Mouse (Mus musculus) kidney, embryonic 16.5 days (tissue): ENCODE measurements around the gene Triobp. TPM values are rescaled to one million over a fixed set of nuclear protein-coding genes. Genes with fewer than 3 reads are reported as not detected.

Experiments
- ATAC-seq: fragments of 200-750 bp; cut with Nextera tagmentation; 2 replicates; pipeline ENCODE4 v1.8.0; 2017; ENCODE audit warnings: moderate TSS enrichment; ENCODE audit not compliant: low FRiP score, low TSS enrichment
- H3K27ac ChIP-seq: fragments of 300-500 bp; sonication (generic); 2 replicates; pipeline ENCODE4 v1.5.1; 2014; ENCODE audit warnings: low read length
- H3K27me3 ChIP-seq: fragments of 300-500 bp; sonication (generic); 2 replicates; pipeline ENCODE4 v1.6.1; 2014; ENCODE audit warnings: low read length, control low read depth, mixed read lengths; ENCODE audit not compliant: insufficient read depth
- H3K36me3 ChIP-seq: fragments of 300-500 bp; sonication (generic); 2 replicates; pipeline ENCODE4 v1.6.1; 2014; ENCODE audit warnings: low read length, control low read depth, mixed read lengths; ENCODE audit not compliant: insufficient read depth
- H3K4me1 ChIP-seq: fragments of 300-500 bp; sonication (generic); 2 replicates; pipeline ENCODE4 v1.6.1; 2014; ENCODE audit warnings: low read length, control low read depth, mixed read lengths; ENCODE audit not compliant: insufficient read depth
- H3K4me2 ChIP-seq: fragments of 300-500 bp; sonication (generic); replicated peaks from 2 replicates; pipeline ENCODE4 v1.6.1; 2014; ENCODE audit warnings: low read depth, low read length
- H3K4me3 ChIP-seq: fragments of 300-500 bp; sonication (generic); 2 replicates; pipeline ENCODE4 v1.5.1; 2014; ENCODE audit warnings: mild to moderate bottlenecking, low read length
- H3K9ac ChIP-seq: fragments of 300-500 bp; sonication (generic); replicated peaks from 2 replicates; pipeline ENCODE4 v1.6.1; 2014; ENCODE audit warnings: low read length
- H3K9me3 ChIP-seq: fragments of 300-500 bp; sonication (generic); 2 replicates; pipeline ENCODE4 v1.6.1; 2016; ENCODE audit warnings: low read length, control low read depth
- WGBS: fragments of 180-500 bp; shearing (Covaris S2); extraction: QIAGEN DNeasy Blood & Tissue Kit; methylation state at CpG from one replicate; pipeline ENCODE4 v1.1.7; 2014; 5-methylcytosine and 5-hydroxymethylcytosine counted together
- polyA plus RNA-seq: library from polyadenylated mRNA; unstranded; fragments of >200 nt; fragmentation: Nextera tagmentation; extraction: Ambion mirVana; gene quantifications from 2 replicates; pipeline ENCODE4 v1.2.1, GENCODE M21; 2015

Triobp gene
- polyA plus RNA-seq, 1 experiment from 2014 or later = 67.3 TPM

DNA sequence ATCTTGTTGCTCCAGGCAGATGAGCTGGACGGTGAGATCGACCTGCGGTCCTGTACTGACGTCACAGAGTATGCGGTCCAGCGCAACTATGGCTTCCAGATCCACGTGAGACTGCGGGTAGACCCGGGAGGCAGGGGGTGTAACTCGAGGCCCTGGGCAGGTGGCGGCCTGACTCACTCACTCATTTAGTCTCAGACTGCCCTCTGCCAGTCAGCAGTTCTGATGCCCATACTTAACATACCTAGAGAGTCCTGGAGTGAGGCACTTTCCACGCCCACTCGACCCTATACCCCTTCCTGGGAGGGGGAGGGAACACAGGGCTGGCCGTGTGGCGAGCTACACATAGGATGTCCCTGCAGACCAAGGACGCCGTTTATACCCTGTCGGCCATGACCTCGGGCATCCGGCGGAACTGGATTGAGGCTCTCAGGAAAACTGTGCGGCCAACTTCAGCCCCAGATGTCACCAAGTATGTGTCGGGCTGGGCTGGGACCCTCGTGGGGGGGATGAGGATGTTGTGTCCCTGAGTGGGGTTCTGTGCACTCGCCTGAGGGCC is 43.5 kb downstream of the Triobp start:
- H3K36me3 ChIP-seq = peaks cover 71% of the 10 kb centered on the region
- no peak for ATAC-seq

DNA sequence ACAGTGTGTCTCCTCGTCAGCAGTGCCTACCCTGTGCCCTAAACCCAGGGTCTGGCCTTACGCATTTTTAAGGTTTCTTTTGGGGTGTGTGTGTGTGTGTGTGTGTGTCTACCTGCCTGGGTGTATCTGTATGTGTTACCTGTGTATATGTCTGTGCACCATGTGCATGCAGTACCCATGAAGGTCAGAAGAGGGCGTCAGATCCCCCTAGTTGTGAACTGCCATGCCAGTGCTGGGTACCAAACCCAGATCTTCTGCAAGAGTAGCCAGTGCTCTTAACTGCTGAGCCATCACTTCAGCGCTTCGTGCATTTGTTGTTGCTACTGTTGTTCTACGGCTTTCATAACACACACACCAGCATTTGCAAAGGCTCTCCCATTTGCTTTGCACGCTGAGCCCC is 44.7 kb downstream of the Triobp start:
- Histone ChIP-seq H3K9me3 (no peaks in the 10 kb centered on the region), H3K36me3 (peaks cover 76% of the 10 kb centered on the region)
- 90% methylated on average over 7 of the region's 7 CpGs for WGBS

More for the DNA sequence above, 43.5 kb downstream of the Triobp start:
- Histone ChIP-seq H3K27ac (no peak overlapping the region), H3K9ac (no peak overlapping the region), H3K4me2 (no peak overlapping the region), H3K27me3 (no peaks in the 10 kb centered on the region), H3K4me1 (peaks cover 30% of the 10 kb centered on the region), H3K9me3 (no peaks in the 10 kb centered on the region), H3K4me3 (no peak overlapping the region)
- WGBS = 79% methylated on average over 25 of the region's 25 CpGs

DNA sequence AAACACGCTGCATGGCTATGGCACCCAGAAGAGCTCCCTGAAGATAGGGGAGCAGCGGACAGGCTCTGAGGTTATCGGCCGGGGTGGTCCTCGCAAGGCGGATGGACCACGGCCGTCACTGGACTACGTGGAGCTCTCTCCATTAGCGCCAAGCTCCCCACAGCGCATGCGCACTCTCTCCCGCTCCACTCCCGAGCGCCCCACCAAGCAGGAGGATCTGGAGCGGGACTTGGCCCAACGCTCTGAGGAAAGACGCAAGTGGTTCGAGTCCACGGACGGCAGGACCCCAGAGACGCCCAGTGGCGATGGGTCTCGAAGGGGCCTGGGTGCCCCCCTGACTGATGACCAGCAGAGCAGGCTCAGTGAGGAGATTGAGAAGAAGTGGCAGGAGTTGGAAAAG is 45.4 kb downstream of the Triobp start:
- WGBS = 96% methylated on average over 24 of the region's 24 CpGs
- Histone ChIP-seq H3K27me3 (no peaks in the 10 kb centered on the region), H3K27ac (no peak overlapping the region), H3K9ac (no peak overlapping the region), H3K4me3 (no peak overlapping the region), H3K9me3 (no peaks in the 10 kb centered on the region), H3K4me1 (peaks cover 15% of the 10 kb centered on the region), H3K4me2 (no peak overlapping the region), H3K36me3 (peaks cover 79% of the 10 kb centered on the region)
- ATAC-seq = no peak

More for the DNA sequence above, 44.7 kb downstream of the Triobp start:
- H3K4me2 ChIP-seq = no peak overlapping the region
- H3K27me3 ChIP-seq = no peaks in the 10 kb centered on the region
- H3K27ac ChIP-seq = no peak overlapping the region
- no peak for ATAC-seq
- peaks cover 19% of the 10 kb centered on the region for H3K4me1 ChIP-seq
- H3K9ac ChIP-seq = no peak overlapping the region
- no peak overlapping the region for H3K4me3 ChIP-seq

DNA sequence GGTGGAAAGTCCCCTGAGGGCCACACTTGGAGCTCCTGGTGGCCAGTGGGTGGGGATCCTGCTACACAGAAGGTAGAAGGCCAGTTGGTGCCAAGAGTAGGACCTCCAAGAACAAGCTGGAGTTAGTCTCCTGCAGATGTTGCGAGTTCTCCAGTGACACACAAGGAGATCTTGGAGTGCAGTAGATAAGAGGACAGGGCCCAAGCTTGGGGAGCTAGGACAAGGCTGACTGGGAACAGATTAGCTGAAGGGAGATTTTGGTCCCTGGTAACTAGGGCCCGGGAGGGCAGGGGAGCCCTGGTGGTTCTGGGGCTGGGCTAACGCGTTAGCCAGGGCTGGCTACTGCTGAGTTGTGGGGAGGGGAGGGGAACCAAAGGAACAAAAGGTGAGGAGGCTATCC is 48.4 kb downstream of the Triobp start:
- Histone ChIP-seq H3K4me3 (no peak overlapping the region), H3K27me3 (no peaks in the 10 kb centered on the region), H3K4me1 (peaks cover 29% of the 10 kb centered on the region), H3K9ac (no peak overlapping the region), H3K4me2 (no peak overlapping the region), H3K27ac (no peak overlapping the region), H3K36me3 (peaks cover 73% of the 10 kb centered on the region), H3K9me3 (no peaks in the 10 kb centered on the region)
- no peak for ATAC-seq
- WGBS = 84% methylated on average over 4 of the region's 4 CpGs

DNA sequence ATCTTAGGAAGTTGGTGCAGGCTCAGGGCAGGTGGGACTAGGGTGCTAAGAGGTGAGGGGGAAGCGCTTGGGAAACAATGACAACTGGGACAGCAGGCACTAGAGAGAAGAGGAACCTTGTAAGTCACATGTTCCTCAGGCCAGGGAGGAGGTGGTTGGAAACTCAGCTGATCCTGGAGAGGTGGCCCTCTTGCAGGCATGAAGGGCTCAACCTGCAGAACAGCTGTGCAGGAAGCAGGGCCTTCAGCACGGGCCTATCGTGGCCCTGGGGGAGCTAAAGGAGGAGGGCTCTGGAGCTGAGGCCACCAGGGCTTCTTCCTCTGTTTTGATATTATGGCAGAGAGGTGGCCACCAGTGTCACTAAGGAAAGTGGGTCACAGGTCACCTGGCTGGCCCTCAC is 49.1 kb downstream of the Triobp start:
- no peak overlapping the region for H3K4me2 ChIP-seq
- peaks cover 34% of the 10 kb centered on the region for H3K4me1 ChIP-seq
- H3K9ac ChIP-seq = no peak overlapping the region
- 82% methylated on average over 3 of the region's 3 CpGs for WGBS
- H3K27ac ChIP-seq = no peak overlapping the region
- no peaks in the 10 kb centered on the region for H3K27me3 ChIP-seq
- no peaks in the 10 kb centered on the region for H3K9me3 ChIP-seq
- H3K36me3 ChIP-seq = peaks cover 73% of the 10 kb centered on the region
- no peak for ATAC-seq
- no peak overlapping the region for H3K4me3 ChIP-seq

DNA sequence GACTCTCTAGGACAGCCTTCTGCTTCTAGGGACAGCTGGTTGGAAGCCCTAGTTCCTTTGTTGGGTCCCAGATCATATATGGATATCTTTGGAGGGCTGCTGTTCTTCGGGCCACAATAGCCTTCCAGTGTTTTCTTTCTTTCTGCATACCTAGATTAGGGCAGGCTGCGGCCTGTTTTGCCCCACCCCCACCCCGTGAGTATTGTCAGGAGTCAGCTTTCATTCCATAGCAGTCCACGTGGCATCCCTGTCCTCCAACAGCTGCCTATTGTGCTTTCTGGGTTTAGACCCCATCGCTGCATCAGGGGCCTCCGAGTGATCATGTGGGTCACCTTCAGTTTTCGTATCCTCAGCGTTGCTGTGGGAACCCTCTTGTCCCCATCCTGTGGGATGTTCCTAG is 50.8 kb downstream of the Triobp start:
- Histone ChIP-seq H3K4me2 (no peak overlapping the region), H3K4me1 (peaks cover 38% of the 10 kb centered on the region), H3K9ac (no peak overlapping the region), H3K4me3 (no peak overlapping the region), H3K27ac (no peak overlapping the region), H3K27me3 (no peaks in the 10 kb centered on the region), H3K9me3 (no peaks in the 10 kb centered on the region), H3K36me3 (peaks cover 72% of the 10 kb centered on the region)
- WGBS = 57% methylated on average over 8 of the region's 8 CpGs
- ATAC-seq = no peak

DNA sequence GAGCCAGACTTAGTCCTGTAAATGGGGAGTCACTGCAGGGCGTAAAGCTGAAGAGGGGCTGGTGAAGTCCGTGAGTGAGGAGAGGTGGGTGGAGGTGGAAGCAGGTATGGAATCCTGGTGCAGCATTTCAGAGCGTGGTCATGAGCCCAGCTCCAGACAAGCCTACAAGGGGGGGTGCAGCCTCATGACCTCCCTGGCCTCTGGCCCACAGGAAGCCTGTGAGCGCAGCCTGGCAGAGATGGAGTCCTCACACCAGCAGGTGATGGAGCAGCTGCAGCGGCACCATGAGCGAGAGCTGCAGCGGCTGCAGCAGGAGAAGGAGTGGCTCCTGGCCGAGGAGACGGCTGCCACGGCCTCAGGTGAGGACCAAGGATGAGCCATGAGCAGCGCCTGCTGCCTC is 52.1 kb downstream of the Triobp start:
- H3K27ac ChIP-seq = no peak overlapping the region
- H3K36me3 ChIP-seq = peaks cover 72% of the 10 kb centered on the region
- H3K27me3 ChIP-seq = no peaks in the 10 kb centered on the region
- ATAC-seq = no peak
- H3K9ac ChIP-seq = 0 out of 2 replicates have a peak overlapping the region, but pooled peaks have one; percentile 41
- no peaks in the 10 kb centered on the region for H3K9me3 ChIP-seq
- H3K4me2 ChIP-seq = no peak overlapping the region
- peaks cover 38% of the 10 kb centered on the region for H3K4me1 ChIP-seq
- no peak overlapping the region for H3K4me3 ChIP-seq
- WGBS = 79% methylated on average over 11 of the region's 11 CpGs

DNA sequence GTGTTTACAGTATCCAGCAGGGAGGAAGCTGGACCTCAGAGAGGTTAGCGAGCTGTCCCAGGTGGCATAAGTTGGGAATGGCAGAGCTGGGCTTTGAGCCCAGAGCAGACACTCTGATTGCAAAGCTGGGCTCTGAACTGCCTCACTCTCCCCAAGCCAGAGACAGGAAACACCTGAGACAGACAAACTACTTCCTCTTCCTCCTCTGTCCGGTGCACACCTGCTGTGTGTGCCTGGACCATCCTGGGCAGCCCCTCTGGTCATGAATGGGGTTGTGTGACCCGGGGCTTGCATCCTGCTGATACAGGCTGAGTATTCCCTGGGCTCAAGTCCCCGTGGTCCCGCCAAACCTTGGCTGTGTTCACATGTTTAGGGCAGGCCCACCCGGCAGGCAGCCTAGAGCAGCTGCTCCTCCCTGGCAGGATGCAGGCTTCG is 52.9 kb downstream of the Triobp start:
- no peak overlapping the region for H3K4me2 ChIP-seq
- H3K9me3 ChIP-seq = no peaks in the 10 kb centered on the region
- H3K4me1 ChIP-seq = peaks cover 38% of the 10 kb centered on the region
- no peak for ATAC-seq
- H3K27me3 ChIP-seq = no peaks in the 10 kb centered on the region
- H3K36me3 ChIP-seq = peaks cover 72% of the 10 kb centered on the region
- H3K9ac ChIP-seq = no peak overlapping the region
- no peak overlapping the region for H3K4me3 ChIP-seq
- 70% methylated on average over 7 of the region's 7 CpGs for WGBS
- H3K27ac ChIP-seq = no peak overlapping the region

DNA sequence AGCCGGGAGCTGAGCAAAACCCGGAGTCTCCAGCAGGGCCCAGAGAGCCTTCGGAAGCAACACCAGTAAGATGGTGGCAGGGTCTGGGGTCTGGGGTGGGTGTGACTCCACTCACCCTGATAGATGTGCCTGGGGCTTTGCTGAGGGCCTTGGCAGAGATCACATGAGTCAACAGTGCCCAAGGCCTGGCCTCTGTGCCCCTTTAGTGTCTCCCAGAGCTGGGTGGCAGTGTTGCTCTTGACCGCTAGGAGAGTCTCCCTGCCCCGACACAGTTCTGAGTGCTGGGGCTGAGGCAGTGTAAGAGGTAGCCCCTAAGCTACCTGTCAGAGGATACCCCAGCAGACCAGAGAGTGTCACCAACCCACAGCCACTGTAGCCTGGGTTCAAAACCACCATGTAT is 54.0 kb downstream of the Triobp start:
- peak; percentile 16; the same call in 1 of the 2 replicates for ATAC-seq
- Histone ChIP-seq H3K4me2 (no peak overlapping the region), H3K36me3 (peaks cover 74% of the 10 kb centered on the region), H3K27me3 (no peaks in the 10 kb centered on the region), H3K4me3 (no peak overlapping the region), H3K27ac (no peak overlapping the region), H3K9me3 (no peaks in the 10 kb centered on the region), H3K9ac (no peak overlapping the region), H3K4me1 (peaks cover 38% of the 10 kb centered on the region)
- WGBS = 90% methylated on average over 5 of the region's 5 CpGs

DNA sequence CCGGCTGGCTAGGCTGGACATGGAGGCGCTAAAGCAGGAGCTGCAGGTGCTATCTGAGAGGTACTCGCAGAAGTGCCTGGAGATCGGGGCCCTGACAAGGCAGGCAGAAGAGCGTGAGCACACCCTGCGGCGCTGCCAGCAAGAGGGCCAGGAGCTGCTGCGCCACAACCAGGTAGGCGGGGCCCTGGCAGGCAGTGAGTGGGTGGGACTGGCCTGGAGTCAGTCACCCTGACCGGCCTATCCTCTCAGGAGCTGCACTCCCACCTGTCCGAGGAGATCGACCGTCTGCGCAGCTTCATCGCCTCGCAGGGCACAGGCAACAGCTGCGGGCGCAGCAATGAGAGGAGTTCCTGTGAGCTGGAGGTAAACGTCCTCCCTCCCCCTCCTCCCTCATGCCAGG is 54.5 kb downstream of the Triobp start:
- Histone ChIP-seq H3K36me3 (peaks cover 75% of the 10 kb centered on the region), H3K4me1 (peaks cover 38% of the 10 kb centered on the region), H3K4me2 (no peak overlapping the region), H3K9me3 (no peaks in the 10 kb centered on the region), H3K4me3 (no peak overlapping the region), H3K9ac (no peak overlapping the region), H3K27me3 (no peaks in the 10 kb centered on the region), H3K27ac (no peak overlapping the region)
- WGBS = 31% methylated on average over 19 of the region's 19 CpGs
- ATAC-seq = peak; percentile 80
